Mouse (Mus musculus): ENCODE measurements around the gene Ago1.

Gene Ago1

DNA sequence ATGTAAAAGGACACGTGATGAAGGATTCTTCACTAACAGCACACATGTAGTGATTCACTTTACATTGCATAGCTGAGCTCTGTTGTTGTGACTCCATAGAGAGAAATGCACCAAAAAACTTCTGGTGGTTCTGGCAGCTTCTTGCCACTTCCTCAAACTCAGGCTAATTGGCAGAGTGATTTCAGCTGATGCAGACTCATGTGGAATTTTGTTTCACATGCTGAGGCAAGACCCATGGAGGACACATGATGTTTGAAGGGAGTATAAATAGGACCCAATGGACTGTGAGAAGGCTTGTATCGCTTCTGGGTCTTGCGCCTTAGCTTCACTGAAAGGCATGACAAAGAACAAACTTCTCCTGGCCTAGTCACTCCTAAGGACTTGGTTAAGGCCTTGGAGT, 55.9 kb downstream of the Ago1 start:
- no peak for DNase-seq (ENCODE audit: low spot score)

Measured in urinary bladder, postnatal 10 days (tissue).